Mouse (Mus musculus) embryo, embryonic 10.5 days (tissue): ENCODE results near the gene 1700125H20Rik.
A peak's percentile ranks its signal among the peaks of the same experiment; 100 is the strongest.

ENCODE experiments used
- DNase-seq: peaks from one replicate; pipeline ENCODE4 v3.0.0-alpha.2; 2015; ENCODE audit warnings: low spot score

The 1700125H20Rik gene

GRCm38 (mm10) chr11:85184082-85184481, 13.9 kb downstream of the 1700125H20Rik start:
- peak; percentile 74 for DNase-seq

DNA sequence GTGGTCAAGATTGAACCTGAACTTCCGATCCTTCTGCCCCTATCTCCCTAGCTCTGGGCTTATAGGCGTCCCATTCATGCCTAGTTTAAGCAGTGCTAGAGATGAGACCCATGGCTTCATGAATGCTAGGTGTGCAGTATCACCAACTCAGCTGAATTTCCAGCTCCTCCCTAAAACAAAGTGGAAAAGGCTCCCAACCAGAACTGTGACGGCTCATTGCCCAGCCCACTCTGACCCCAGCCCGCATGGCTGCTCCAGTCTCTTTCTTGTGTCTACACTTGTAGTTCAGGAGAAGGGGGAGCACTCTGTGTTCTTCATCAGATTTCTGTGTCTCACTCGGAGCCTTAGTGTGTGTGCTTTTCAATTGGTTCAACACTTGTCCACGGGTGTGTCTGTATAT, 14.6 kb downstream of the 1700125H20Rik start:
- DNase-seq, result no peak

GRCm38 (mm10) chr11:85189110-85189509, 18.9 kb downstream of the 1700125H20Rik start:
- no peak for DNase-seq

GRCm38 (mm10) chr11:85190741-85191140, 20.5 kb downstream of the 1700125H20Rik start:
- DNase-seq, result no peak

GRCm38 (mm10) chr11:85194206-85194605, 24.0 kb downstream of the 1700125H20Rik start:
- DNase-seq, result no peak

- DNase-seq, result no peak
These were observed 25.8 kb downstream of the 1700125H20Rik start for GRCm38 (mm10) chr11:85196046-85196445.

GRCm38 (mm10) chr11:85198906-85199305, 28.7 kb downstream of the 1700125H20Rik start:
- DNase-seq, result no peak

- no peak for DNase-seq
These were observed 36.0 kb downstream of the 1700125H20Rik start for GRCm38 (mm10) chr11:85206231-85206630.

GRCm38 (mm10) chr11:85211151-85211550, 40.9 kb downstream of the 1700125H20Rik start:
- DNase-seq, result no peak

DNA sequence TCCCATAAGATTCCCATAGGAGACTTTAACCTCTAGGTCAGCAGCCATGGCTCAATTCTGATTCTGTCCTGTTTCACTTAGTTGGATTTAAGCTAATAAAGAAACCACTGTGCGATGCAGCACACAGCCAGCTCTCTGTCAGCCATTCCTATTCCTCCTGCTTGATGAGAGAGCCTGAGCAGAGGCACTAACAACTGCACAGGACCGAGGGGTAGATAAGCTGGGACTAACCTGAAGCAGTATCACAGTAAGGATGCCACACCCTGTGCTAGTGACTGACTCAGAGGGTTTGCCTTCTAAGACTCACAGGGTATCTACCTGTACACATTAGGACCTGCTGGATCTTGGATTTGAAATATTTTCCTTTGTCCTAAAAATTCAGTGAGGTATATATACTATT, 43.0 kb downstream of the 1700125H20Rik start:
- DNase-seq, result no peak

- no peak for DNase-seq
These were observed 44.5 kb downstream of the 1700125H20Rik start for GRCm38 (mm10) chr11:85214679-85215078.

DNA sequence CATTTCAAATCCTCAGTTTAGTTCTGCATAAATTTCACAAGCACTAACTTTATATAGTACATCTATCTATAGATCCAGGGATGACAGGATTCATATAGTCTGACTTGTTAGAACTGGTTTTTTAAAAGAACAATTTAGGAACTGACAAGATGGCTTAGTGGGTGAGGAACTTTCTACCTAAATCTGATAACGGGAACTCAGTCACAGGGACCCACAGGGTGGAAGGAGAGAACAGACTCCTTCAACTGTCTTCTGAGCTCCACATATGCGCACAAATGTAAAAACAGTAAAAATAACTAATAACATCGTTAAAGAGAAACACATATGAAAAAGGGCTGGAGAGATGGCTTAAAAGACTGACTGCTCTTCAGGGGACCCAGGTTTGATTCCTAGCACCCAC, 48.8 kb downstream of the 1700125H20Rik start:
- no peak for DNase-seq

GRCm38 (mm10) chr11:85222561-85222960, 52.4 kb downstream of the 1700125H20Rik start:
- DNase-seq, result no peak

DNA sequence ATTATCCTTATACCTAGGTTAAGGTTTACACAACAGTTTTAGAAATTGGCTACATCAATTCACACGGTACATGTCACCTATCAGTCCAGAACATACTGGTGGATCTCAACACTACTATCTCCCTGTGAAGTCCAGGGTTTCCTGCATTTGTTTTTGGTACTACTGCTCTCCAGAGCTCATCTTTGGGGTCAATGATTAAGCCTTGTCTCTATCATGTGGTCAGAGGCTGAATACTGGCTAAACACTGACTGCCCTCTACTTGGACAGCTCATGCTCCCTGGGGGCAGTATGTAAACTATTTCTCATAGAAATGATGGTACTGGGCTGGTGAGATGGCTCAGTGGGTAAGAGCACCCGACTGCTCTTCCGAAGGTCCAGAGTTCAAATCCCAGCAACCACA, 53.0 kb downstream of the 1700125H20Rik start:
- DNase-seq, result no peak
